Mouse (Mus musculus) splenic B cell, adult 2 months (primary cell): ENCODE results near the gene Creb1.
A peak's percentile ranks its signal among the peaks of the same experiment; 100 is the strongest.
"Not testable (repeated sequence)": the region's sequence is repeated elsewhere in the genome, so short reads cannot be mapped to it uniquely, and the experiment has no call there.

ENCODE experiments used
- DNase-seq: peaks from one replicate; pipeline ENCODE4 v3.0.0-alpha.2; 2011; ENCODE audit warnings: low read depth, low spot score
- H3K27me3 ChIP-seq: 2 replicates; pipeline ENCODE4 v1.6.1; 2012; ENCODE audit warnings: mild to moderate bottlenecking, low read length, moderate library complexity, mixed read lengths; ENCODE audit not compliant: control insufficient read depth, poor library complexity, insufficient read depth, severe bottlenecking
- H3K36me3 ChIP-seq: 2 replicates; pipeline ENCODE4 v1.6.1; 2012; ENCODE audit warnings: mild to moderate bottlenecking, low read length, moderate library complexity, mixed read lengths; ENCODE audit not compliant: control insufficient read depth, poor library complexity, insufficient read depth, severe bottlenecking

The Creb1 gene

DNA sequence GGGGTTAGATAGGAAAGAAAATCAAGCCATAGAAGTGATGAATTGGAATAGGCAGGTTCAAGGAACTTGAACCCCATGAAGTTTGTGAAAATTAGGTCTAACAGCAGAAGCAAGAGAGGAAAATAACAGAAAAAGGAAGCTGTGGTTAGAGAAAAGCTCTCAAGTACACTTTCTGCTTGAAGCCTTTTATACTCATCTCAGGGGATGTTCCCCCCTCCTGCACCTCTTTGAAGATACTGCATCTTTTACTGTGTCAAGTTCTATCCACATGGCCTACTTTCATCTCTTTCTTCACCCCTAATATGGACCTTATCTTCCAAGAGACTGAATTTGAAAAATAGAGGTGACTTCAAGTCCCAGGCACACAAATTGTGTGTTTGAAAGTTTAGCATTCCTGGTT, 4.8 kb upstream of the Creb1 start:
- peak; percentile 58 for DNase-seq
- no peaks in the 10 kb centered on the region for H3K36me3 ChIP-seq

DNA sequence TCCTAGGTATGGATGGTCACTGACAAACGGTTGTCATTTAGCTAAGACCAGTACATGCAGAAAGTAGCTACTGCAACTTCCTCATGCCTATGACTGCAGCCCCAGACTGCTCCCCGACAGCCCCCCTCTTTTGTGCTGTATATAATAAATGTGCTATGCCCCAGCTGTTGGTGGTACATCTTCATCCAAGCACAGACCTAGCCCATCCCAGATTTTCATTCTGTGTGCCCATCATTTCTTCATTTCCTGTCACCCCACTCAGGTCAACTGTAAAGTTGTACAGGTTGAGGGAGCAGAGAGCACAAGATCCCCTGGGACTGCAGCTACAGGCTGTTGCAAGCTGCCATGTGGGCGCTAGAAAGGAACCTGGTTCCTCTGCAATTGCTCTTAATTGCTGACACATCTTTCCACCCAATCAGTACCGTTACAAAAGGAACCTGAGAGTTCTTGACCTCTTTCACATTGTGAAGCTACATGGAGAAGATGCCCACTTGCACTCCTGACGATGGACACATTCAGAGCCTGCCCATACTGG, 2.6 kb upstream of the Creb1 start:
- peak; percentile 77 for DNase-seq
- H3K27me3 ChIP-seq: no peaks in the 10 kb centered on the region; the same call in 1 of the 2 replicates
- no peaks in the 10 kb centered on the region for H3K36me3 ChIP-seq

More for the DNA sequence above, 4.8 kb upstream of the Creb1 start:
- no peaks in the 10 kb centered on the region; the same call in 1 of the 2 replicates for H3K27me3 ChIP-seq

DNA sequence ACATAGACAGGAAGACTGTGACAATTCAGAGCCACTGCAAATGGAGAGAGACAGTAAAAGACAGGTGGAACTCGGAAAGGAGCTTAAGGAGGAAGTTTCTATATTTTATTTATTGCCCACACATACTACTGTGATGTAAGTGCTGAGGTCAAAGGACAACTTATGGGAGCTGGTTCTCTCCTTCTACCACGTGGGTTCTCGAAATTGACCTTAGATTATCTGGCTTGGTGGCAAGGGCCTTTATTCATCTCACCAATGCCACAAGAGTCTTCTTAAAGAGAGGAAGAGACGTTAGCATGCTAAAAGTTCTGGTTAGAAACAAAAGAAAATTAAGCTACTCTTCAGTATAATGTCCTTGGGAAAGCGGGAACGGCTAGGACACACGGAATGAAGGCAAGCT, 897 bp upstream of the Creb1 start:
- peak; percentile 30 for DNase-seq
- Histone ChIP-seq H3K27me3 (no peaks in the 10 kb centered on the region), H3K36me3 (no peaks in the 10 kb centered on the region)

DNA sequence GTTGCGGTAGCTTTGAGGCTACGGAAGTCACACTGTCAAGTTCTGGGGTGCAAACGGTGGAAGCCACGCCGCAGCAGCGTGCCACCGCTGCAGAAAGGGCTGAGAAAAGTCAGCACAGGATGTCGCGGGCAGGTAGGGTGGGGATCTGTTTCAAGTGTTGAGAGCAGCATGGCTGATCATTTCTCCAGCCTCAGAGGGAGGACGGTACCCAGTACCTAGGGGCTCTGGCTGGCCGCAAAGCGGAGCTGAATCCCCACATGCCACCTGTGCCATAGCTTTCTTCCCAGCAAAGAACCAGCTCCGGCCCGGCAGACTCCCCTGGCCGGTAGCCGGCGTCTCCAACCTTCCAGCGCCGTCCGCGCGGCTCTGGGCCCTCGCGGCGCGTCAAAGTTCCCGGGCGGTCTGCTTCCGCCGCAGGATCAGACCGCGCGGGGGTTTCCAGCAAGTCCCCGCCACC, 350 bp upstream of the Creb1 start:
- Histone ChIP-seq H3K36me3 (no peaks in the 10 kb centered on the region), H3K27me3 (no peaks in the 10 kb centered on the region)
- DNase-seq: peak; percentile 67

DNA sequence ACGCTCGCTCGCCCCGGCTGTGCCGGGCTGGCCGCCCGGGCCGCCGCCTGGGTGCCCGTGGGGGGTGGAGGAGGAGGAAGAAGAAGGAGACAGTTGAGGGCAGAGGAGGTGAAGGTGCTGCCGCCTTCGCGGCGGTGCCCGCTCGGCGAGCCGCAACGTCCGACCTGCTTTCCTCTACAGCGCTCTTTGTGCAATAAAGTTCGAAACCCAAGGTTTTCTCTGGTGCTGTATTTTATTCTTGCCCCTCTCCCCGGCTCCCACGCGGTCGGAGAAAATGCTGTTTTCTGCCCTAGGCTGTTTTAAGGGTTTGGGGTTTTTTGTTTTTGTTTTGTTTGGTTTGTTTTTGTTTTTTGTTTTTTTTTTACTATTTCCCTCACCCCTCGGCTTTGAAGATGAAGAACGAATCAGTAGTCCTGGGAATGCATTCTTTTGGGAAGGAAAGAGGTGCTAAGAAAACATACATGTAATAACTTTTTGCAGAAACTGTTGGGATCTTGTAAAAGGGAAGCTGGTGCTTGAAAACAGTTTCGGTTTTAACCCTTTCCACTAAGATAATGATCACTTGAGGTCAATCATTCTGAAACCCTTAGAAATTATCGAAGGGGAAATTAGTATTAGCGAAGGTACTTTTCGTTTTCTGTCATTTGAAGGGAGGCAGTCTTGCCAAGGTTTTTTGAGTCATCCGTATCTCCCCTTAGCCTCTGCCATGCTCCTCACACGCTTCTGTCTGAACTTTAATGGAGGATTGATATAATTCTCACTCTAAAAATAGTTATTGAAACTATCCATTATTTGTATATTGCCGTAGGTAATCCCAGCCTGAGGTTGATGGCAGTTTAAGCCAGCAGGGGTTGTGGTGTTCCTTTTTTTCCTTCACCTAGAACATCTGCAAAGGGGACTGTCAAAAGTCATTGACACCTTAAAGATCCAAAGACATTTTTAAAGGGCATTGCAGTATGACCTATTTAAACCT, 1.3 kb downstream of the Creb1 start:
- H3K27me3 ChIP-seq: no peaks in the 10 kb centered on the region
- DNase-seq: peak; percentile 49
- no peaks in the 10 kb centered on the region for H3K36me3 ChIP-seq

DNA sequence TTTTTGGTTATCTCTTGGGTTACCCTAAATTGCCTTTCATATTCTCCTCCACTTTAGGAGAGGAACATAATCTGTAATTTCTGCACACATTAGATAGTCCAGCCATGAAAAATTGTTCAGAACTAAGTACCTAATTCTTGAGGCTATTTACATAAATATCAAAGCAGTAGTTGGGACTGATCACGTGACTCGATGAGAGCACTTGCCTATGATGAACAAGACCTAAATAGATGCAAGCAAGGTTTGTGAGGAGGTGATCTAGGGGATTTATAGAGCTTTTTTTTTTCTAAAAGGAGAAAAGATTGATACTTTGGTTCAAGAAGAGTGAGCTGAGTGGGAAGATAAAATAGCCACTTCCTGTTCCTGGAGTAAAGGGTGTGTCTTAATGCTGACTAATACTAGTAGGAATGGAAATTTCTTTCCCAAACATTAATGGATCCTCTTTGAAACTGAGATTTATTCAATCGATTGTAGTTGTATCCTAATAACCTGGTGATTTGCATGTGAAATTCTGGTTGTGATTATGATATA, 6.5 kb downstream of the Creb1 start:
- DNase-seq: peak; percentile 9
- no peaks in the 10 kb centered on the region for H3K27me3 ChIP-seq
- no peaks in the 10 kb centered on the region for H3K36me3 ChIP-seq

DNA sequence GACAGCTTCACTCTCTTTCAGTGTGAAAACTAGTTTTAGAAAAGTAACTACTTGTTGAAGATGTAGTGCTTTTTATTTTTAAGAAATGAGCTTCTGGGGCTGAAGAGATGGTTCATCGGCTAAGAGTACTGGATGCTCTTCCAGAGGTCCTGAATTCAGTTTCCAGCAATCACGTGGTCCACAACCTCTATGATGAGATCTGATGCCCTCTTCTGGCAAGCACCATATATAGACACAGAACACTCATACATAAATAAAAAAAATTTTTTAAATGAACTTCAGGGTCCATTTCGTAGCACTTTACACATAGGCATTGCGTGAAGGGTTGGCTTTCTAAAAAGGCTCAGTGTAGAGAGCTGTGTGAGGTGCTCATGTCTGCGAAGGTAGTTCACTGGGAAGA, 11.3 kb downstream of the Creb1 start:
- DNase-seq: peak; percentile 57
- Histone ChIP-seq H3K27me3 (no peaks in the 10 kb centered on the region), H3K36me3 (no peaks in the 10 kb centered on the region)

DNA sequence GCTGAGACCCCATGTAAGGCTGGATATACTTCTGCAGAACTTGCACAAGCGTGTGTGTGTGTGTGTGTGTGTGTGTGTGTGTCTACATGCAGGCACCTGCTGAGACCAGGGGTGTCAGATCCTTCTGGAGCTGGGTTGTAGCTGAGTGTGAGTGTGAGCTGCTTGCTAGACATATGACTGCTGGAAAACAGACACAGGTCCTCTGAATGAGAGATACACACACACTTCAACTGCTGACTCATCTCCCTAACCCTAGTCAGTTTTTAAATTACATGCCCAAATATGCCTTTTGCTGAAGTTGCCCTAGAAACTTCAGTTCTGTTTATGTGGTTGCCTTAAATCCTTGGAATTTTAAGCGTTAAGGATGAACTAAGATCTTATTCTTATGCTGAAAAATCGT, 13.6 kb downstream of the Creb1 start:
- Histone ChIP-seq H3K27me3 (no peaks in the 10 kb centered on the region), H3K36me3 (no peaks in the 10 kb centered on the region)
- no peak for DNase-seq

DNA sequence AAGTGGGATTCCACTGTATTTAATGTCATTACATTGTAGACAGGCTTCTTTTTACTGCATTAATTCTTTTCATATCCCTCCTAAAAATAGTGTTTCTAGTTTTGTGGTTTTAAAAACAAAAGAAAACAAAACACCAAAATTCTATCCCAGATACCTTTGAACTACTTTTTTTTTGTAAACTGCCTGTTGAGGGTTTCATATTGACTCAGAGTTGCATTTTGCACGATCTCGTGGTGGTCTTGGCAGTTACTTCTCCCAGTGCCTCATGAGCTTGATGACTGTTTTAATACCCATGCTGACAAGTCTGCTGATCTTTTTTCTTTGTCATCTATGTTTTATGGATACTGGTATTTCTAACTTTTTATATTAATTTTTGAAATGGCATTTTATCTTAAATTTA, 16.9 kb downstream of the Creb1 start:
- no peak for DNase-seq

DNA sequence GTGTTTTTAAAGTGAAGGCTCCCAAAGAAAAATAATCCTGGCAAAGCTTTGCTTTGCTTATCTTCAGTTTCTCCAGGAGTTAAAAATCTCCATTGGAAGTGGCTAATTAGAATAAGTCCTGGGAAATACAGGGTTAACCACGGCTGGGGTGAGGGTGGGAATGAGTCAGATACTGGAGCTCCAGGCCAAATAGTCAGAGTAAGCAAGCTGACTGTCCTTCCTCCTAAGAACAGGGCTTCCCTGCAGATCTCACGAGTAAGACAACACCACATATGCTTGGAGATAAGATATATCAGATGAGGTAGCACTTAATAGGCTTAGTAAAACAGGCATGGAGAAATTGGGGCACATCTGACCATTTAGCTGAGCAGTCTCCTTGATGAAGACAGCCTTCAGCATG, 19.5 kb downstream of the Creb1 start:
- peaks cover 5% of the 10 kb centered on the region; the same call in 1 of the 2 replicates for H3K36me3 ChIP-seq
- no peak for DNase-seq
- no peaks in the 10 kb centered on the region for H3K27me3 ChIP-seq

More for the DNA sequence above, 16.9 kb downstream of the Creb1 start:
- Histone ChIP-seq H3K36me3 (peaks cover 3% of the 10 kb centered on the region; the same call in 1 of the 2 replicates), H3K27me3 (no peaks in the 10 kb centered on the region)

DNA sequence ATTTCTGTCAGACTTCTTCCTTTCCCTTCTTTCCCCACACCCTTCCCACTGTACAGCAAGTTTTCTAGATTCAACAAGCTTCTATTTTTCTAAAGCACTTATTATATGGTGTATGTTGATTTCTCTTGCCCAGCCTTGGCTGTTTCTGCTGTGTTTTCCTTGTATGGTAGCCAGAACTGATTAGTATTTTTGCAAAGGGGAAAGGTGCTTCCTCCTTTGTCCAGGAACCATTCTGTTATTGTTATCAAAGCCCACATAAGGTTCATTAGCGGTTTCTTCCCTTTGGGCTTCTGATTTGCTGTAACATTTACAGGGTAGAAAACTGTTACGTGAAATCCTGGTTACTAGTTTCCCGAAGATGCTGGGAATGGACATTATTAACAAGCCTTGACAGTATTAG, 27.7 kb downstream of the Creb1 start:
- Histone ChIP-seq H3K27me3 (no peaks in the 10 kb centered on the region), H3K36me3 (peaks cover 12% of the 10 kb centered on the region; the same call in 1 of the 2 replicates)
- DNase-seq: no peak

DNA sequence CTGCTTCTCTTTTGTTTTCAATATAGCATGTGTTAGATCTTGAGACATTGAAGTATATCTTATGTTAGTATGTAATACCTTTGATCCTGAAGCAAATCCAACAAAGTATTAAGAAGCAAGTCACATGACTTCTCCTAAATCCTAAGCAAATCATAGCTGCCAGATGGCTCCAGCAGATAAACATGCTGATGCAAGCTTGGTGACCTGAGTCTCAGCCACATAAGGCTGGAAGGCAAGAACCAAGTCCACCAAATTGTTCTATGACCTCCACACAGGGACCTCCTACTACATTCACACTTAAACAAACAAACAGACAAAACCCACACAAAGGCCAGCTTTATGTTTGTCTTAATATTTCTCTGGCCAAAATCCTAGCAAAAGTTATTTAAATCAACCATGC, 35.8 kb downstream of the Creb1 start:
- H3K36me3 ChIP-seq: peaks cover 5% of the 10 kb centered on the region
- DNase-seq: no peak
- no peaks in the 10 kb centered on the region for H3K27me3 ChIP-seq

DNA sequence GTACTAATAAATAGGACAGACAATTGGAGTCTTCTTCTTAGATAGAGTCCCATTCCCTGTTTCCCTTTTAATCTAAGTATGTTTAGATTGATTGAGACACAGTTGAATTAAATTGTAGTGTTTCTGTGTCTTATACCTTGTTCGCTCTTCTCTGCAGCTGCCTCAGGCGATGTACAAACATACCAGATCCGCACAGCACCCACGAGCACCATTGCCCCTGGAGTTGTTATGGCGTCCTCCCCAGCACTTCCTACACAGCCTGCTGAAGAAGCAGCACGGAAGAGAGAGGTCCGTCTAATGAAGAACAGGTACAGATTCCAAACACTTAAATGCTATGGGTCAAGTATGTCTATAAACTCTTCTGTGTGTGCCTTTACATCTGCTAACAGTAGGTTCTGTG, 43.6 kb downstream of the Creb1 start:
- no peak for DNase-seq
- H3K27me3 ChIP-seq: no peaks in the 10 kb centered on the region

DNA sequence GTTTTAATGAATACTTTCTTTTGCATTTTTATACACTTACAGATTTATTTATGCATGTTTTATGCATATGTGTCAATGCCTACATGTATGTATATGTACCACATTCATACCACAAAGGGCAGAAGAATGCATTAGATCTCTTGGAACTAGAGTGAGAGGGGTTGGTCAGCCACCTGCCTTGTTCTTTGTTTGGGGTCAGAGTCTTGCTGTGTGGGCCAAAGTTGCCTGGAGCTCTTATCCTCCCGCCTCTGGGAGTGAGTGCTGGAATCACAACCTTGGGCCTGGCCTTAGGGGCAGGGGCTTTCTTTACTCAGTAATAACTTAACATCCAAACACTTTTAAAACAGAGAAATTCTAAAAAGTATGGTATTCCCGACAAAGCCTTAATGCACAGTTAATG, 44.3 kb downstream of the Creb1 start:
- DNase-seq: no peak
- peaks cover 10% of the 10 kb centered on the region for H3K36me3 ChIP-seq
- H3K27me3 ChIP-seq: no peaks in the 10 kb centered on the region

More for the DNA sequence above, 43.6 kb downstream of the Creb1 start:
- peaks cover 10% of the 10 kb centered on the region for H3K36me3 ChIP-seq

DNA sequence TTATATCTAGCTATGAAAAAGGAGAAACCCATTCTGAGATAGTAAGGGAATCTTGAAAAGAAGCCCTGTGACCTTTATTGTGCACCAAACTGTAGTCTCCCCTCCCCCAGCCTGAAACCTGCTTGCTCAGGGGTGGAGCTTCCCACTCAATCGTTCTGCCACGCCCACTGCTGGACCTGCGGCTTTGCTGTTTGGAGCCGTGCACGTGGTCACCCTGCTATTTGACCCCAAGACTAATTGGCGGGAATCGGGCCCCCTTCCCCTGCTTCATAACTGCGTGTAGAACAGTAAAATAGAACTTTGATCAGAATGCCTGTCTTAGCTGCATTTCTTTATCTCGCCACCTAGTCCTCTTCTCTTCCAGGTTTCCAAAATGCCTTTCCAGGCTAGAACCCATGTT, 45.5 kb downstream of the Creb1 start:
- peaks cover 10% of the 10 kb centered on the region for H3K36me3 ChIP-seq
- not testable (repeated sequence) for H3K27me3 ChIP-seq, DNase-seq
